Mouse (Mus musculus) CH12.LX (cell line): Measurements from ENCODE around the gene Gm45194. TPM values are rescaled to one million over a fixed set of nuclear protein-coding genes. Genes with fewer than 3 reads are reported as not detected.

Experiments
- DNase-seq: peaks from one replicate; pipeline ENCODE4 v3.0.0-alpha.2; 2013; ENCODE audit errors: extremely low read depth
- H3K27ac ChIP-seq: 2 replicates; pipeline ENCODE4 v1.5.1; 2012; ENCODE audit warnings: low read depth, mild to moderate bottlenecking, control low read depth, moderate library complexity; ENCODE audit not compliant: insufficient read depth
- H3K27me3 ChIP-seq: replicated peaks from 2 replicates; pipeline ENCODE3; 2012; ENCODE audit warnings: inconsistent platforms
- H3K36me3 ChIP-seq, 2 experiments: replicated peaks in 1 of 2; 2 replicates each; pipeline versions ENCODE3 to v1.6.1; 2012; ENCODE audit warnings: inconsistent platforms in 1 of 2, low read length in 1 of 2, mild to moderate bottlenecking in 1 of 2, mixed read lengths in 1 of 2, moderate library complexity in 1 of 2; ENCODE audit not compliant: control insufficient read depth in 1 of 2, insufficient read depth in 1 of 2
- H3K4me1 ChIP-seq, 2 experiments: 2 replicates each; pipeline ENCODE4 v1.6.1; 2012; ENCODE audit warnings: inconsistent platforms in 1 of 2, moderate library complexity in 1 of 2; ENCODE audit not compliant: insufficient read depth in 2 of 2, control insufficient read depth in 1 of 2
- H3K4me2 ChIP-seq: 2 replicates; pipeline ENCODE4 v1.6.1; 2012; ENCODE audit warnings: low read depth, mild to moderate bottlenecking, control low read depth; ENCODE audit not compliant: poor library complexity, insufficient read depth, severe bottlenecking
- H3K4me3 ChIP-seq, 3 experiments: fragments of 150-350 bp in 1 of 3; sonication (generic) in 1 of 3; replicated peaks in 1 of 3; 2 replicates each; pipeline versions ENCODE3 to v1.5.1; 2011 to 2012; ENCODE audit warnings: low read depth in 2 of 3, low read length in 2 of 3, mild to moderate bottlenecking in 2 of 3, moderate library complexity in 2 of 3, control low read depth in 1 of 3, improper control_type of control experiment in 1 of 3, inconsistent platforms in 1 of 3, mixed read lengths in 1 of 3; ENCODE audit not compliant: poor library complexity in 1 of 3
- H3K79me2 ChIP-seq: replicated peaks from 2 replicates; pipeline ENCODE4 v1.6.1; 2012; ENCODE audit warnings: mild to moderate bottlenecking, moderate library complexity; ENCODE audit not compliant: control insufficient read depth, poor library complexity, insufficient read depth, severe bottlenecking; ENCODE audit errors: extremely low read depth
- H3K9ac ChIP-seq: 2 replicates; pipeline ENCODE4 v1.6.1; 2012; ENCODE audit warnings: low read depth, mild to moderate bottlenecking, control low read depth, moderate library complexity; ENCODE audit not compliant: insufficient read depth
- H3K9me3 ChIP-seq: replicated peaks from 2 replicates; pipeline ENCODE3; 2012; ENCODE audit warnings: low read length, inconsistent platforms, mixed read lengths
- CHD2 ChIP-seq: IDR thresholded peaks from 2 replicates; pipeline ENCODE4 v1.6.1; 2011; ENCODE audit warnings: low read length, improper control_type of control experiment
- ELF1 ChIP-seq: IDR thresholded peaks from 2 replicates; pipeline ENCODE4 v1.6.1; 2014; ENCODE audit warnings: low read depth, mild to moderate bottlenecking, inconsistent platforms, low read length, improper control_type of control experiment
- EP300 ChIP-seq: IDR thresholded peaks from 2 replicates; pipeline ENCODE4 v1.6.1; 2011; ENCODE audit warnings: low read length, improper control_type of control experiment
- ETS1 ChIP-seq: conservative IDR thresholded peaks from 2 replicates; pipeline ENCODE4 v1.6.1; 2012; ENCODE audit warnings: low read depth, mild to moderate bottlenecking, inconsistent platforms, low read length, improper control_type of control experiment, moderate library complexity
- GABPA ChIP-seq: IDR thresholded peaks from 2 replicates; pipeline ENCODE4 v1.6.1; 2012; ENCODE audit warnings: low read depth, low read length, improper control_type of control experiment, inconsistent platforms; ENCODE audit not compliant: insufficient replicate concordance
- HCFC1 ChIP-seq: IDR thresholded peaks from 2 replicates; pipeline ENCODE4 v1.6.1; 2012; ENCODE audit warnings: low read depth, mild to moderate bottlenecking, inconsistent platforms, low read length, improper control_type of control experiment
- MAFK ChIP-seq: IDR thresholded peaks from 2 replicates; pipeline ENCODE4 v1.6.1; 2011; ENCODE audit warnings: low read length, improper control_type of control experiment; ENCODE audit not compliant: insufficient replicate concordance
- MAX ChIP-seq: IDR thresholded peaks from 2 replicates; pipeline ENCODE4 v1.6.1; 2011; ENCODE audit warnings: low read length, improper control_type of control experiment
- MXI1 ChIP-seq: IDR thresholded peaks from 2 replicates; pipeline ENCODE4 v1.6.1; 2011; ENCODE audit warnings: mild to moderate bottlenecking, low read depth, low read length, improper control_type of control experiment
- MYC ChIP-seq: IDR thresholded peaks from 2 replicates; pipeline ENCODE4 v1.6.1; 2011; ENCODE audit warnings: low read depth, mild to moderate bottlenecking, improper control_type of control experiment, low read length
- NELFE ChIP-seq: IDR thresholded peaks from 2 replicates; pipeline ENCODE4 v1.6.1; 2011; ENCODE audit warnings: low read depth, low read length, improper control_type of control experiment
- PAX5 ChIP-seq: IDR thresholded peaks from 2 replicates; pipeline ENCODE4 v1.6.1; 2012; ENCODE audit warnings: low read length, inconsistent platforms, mixed read lengths
- POLR2A ChIP-seq: IDR thresholded peaks from 2 replicates; pipeline ENCODE4 v1.6.1; 2011; ENCODE audit warnings: low read depth, mild to moderate bottlenecking, improper control_type of control experiment, low read length
- POLR2AphosphoS2 ChIP-seq: IDR thresholded peaks from 2 replicates; pipeline ENCODE4 v1.6.1; 2011; ENCODE audit warnings: low read depth, low read length, improper control_type of control experiment
- RCOR1 ChIP-seq: conservative IDR thresholded peaks from 2 replicates; pipeline ENCODE4 v1.6.1; 2012; ENCODE audit warnings: low read depth, mild to moderate bottlenecking, inconsistent platforms, low read length, improper control_type of control experiment
- SIN3A ChIP-seq: IDR thresholded peaks from 2 replicates; pipeline ENCODE4 v1.6.1; 2012; ENCODE audit warnings: low read length, improper control_type of control experiment, inconsistent platforms
- SMC3 ChIP-seq: IDR thresholded peaks from 2 replicates; pipeline ENCODE4 v1.6.1; 2011; ENCODE audit warnings: low read depth, low read length, improper control_type of control experiment
- TBP ChIP-seq: conservative IDR thresholded peaks from 2 replicates; pipeline ENCODE4 v1.6.1; 2011; ENCODE audit warnings: low read depth, low read length, improper control_type of control experiment
- TCF12 ChIP-seq: IDR thresholded peaks from 2 replicates; pipeline ENCODE4 v1.6.1; 2014; ENCODE audit warnings: low read depth, mild to moderate bottlenecking, inconsistent platforms, low read length, improper control_type of control experiment
- UBTF ChIP-seq: IDR thresholded peaks from 2 replicates; pipeline ENCODE4 v1.6.1; 2012; ENCODE audit warnings: low read depth, mild to moderate bottlenecking, inconsistent platforms, low read length, improper control_type of control experiment, moderate library complexity
- USF1 ChIP-seq: IDR thresholded peaks from 2 replicates; pipeline ENCODE4 v1.6.1; 2014; ENCODE audit warnings: low read depth, mild to moderate bottlenecking, inconsistent platforms, low read length, improper control_type of control experiment
- ZC3H11A ChIP-seq: IDR thresholded peaks from 2 replicates; pipeline ENCODE4 v1.6.1; 2012; ENCODE audit warnings: low read depth, mild to moderate bottlenecking, inconsistent platforms, low read length, improper control_type of control experiment
- ZMIZ1 ChIP-seq: IDR thresholded peaks from 2 replicates; pipeline ENCODE4 v1.6.1; 2012; ENCODE audit warnings: low read depth, mild to moderate bottlenecking, inconsistent platforms, low read length, improper control_type of control experiment
- dilution Hi-C: fragments of 300-500 bp; cut with MboI; formaldehyde crosslinking; loops from 2 replicates; pipeline ENCODE4 v1.14.3; 2020; ENCODE audit warnings: low sequenced_read_pairs; ENCODE audit not compliant: extremely low pct_unique_long_range_greater_than_20kb, extremely low pct_ligation_motif_present
- in situ Hi-C: fragments of 300-500 bp; cut with MboI; formaldehyde crosslinking; loops from 3 replicates; pipeline ENCODE4 v1.14.3; 2019; ENCODE audit warnings: low sequenced_read_pairs, low pct_ligation_motif_present, low pct_unique_long_range_greater_than_20kb, mixed read lengths
- polyA plus RNA-seq: library from polyadenylated mRNA; unstranded; fragments of >175 nt; gene quantifications from 2 replicates; pipeline ENCODE4 v1.2.1, GENCODE M21; 2012; ENCODE audit warnings: low read depth; ENCODE audit not compliant: insufficient read length
- total RNA-seq, 2 experiments: library from RNA; depleted of rRNA; stranded (reverse); fragments of 300-350 nt in 1 of 2; fragments of >200 nt in 1 of 2; gene quantifications; 2 replicates each; pipeline ENCODE4 v1.2.3; 2012 to 2014

Gm45194 gene
- total and polyA plus RNA-seq, 3 experiments = not detected

DNA sequence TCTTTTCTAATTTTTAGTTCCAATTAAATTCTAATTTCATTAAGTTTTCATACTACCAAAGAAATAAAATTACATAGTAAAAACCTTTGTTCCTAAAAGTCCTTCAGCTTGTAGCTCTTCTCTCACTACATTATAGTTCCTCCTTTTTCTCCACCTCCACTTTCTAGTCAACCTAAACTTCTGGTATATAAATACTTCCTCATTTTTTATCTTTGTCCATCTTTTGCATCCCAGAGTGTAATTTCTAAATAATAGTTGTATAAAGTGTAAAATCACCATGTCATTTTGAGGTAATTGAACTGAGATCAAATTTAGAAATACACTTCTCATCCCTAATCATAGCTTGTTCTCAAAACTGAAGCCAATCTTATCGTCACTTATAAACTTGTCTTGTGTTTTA is 351.7 kb downstream of the Gm45194 start:
- TF ChIP-seq HCFC1 (no peak), UBTF (no peak), SIN3A (no peak), ZC3H11A (no peak), MYC (no peak), TCF12 (no peak), MXI1 (no peak)
- TF ChIP-seq, all 38 proteins: peak for 0
- H3K9ac ChIP-seq = no peak overlapping the region
- no peak overlapping the region for H3K4me3 ChIP-seq
- H3K27me3 ChIP-seq = no peaks in the 10 kb centered on the region
- DNase-seq = no peak
- in situ Hi-C loops = no loop called here
- no peak overlapping the region for H3K4me2 ChIP-seq
- H3K27ac ChIP-seq = no peak overlapping the region
- no peaks in the 10 kb centered on the region for H3K4me1 ChIP-seq
- no peaks in the 10 kb centered on the region for H3K9me3 ChIP-seq
- dilution Hi-C loops = no loop called here
- no peaks in the 10 kb centered on the region for H3K79me2 ChIP-seq
- no peaks in the 10 kb centered on the region for H3K36me3 ChIP-seq

DNA sequence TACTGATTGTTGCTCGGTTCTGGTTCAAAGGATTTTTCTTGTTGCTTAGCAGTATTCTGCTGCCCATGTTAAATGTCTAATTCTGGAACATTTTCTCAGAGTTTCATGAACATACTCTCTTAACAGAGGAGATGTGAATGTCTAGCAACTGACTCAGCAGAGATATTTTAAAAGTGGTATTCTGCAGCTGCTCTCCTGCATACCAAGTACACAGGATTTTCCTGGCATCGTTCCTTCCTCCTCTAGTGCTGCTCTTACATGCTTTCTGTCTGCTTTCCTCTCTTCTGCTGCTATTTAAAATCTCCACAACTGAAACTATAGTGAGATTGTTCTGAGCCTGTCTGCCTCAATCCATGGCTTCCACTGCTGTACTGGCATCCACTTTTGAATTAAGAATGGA is 364.3 kb downstream of the Gm45194 start:
- H3K79me2 ChIP-seq = no peaks in the 10 kb centered on the region
- no peaks in the 10 kb centered on the region for H3K4me1 ChIP-seq
- TF ChIP-seq CHD2 (no peak), ETS1 (no peak), UBTF (no peak)
- TF ChIP-seq, all 38 proteins: peak for 0
- Histone ChIP-seq H3K9me3 (no peaks in the 10 kb centered on the region), H3K4me3 (no peak overlapping the region), H3K4me2 (no peak overlapping the region), H3K27me3 (no peaks in the 10 kb centered on the region), H3K27ac (no peak overlapping the region), H3K36me3 (no peaks in the 10 kb centered on the region), H3K9ac (no peak overlapping the region)
- no peak for DNase-seq
- in situ Hi-C loops = no loop called here
- dilution Hi-C loops = no loop called here

DNA sequence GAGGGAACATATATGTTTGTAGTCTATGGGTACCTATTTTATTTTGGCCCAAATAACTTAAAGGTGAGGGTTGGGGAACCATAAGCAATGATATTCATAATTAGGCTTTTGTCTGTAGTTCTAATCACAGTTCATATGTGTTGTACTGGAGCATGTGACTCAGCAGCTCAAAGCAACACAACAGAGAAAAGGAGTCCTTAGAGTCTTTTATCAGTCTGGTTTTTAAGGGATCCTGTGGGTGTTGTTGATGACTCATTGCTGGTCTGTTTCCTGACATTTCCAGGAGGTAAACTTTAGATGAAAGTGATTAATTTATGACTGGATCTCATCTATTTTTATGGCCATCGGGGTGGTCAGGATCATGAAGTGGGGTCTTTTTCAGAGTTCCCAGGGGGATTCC is 382.4 kb downstream of the Gm45194 start:
- Histone ChIP-seq H3K4me3 (no peak overlapping the region), H3K9me3 (no peaks in the 10 kb centered on the region), H3K79me2 (no peaks in the 10 kb centered on the region), H3K27ac (no peak overlapping the region), H3K27me3 (no peaks in the 10 kb centered on the region), H3K9ac (no peak overlapping the region), H3K4me1 (no peaks in the 10 kb centered on the region), H3K36me3 (no peaks in the 10 kb centered on the region), H3K4me2 (no peak overlapping the region)
- in situ Hi-C loops = no loop called here
- DNase-seq = no peak
- dilution Hi-C loops = no loop called here
- no peak for TF ChIP-seq SIN3A
- TF ChIP-seq CHD2 = no peak
- TF ChIP-seq TCF12 = no peak
- TF ChIP-seq MAFK = no peak
- TF ChIP-seq POLR2AphosphoS2 = no peak
- TF ChIP-seq MXI1 = no peak
- TF ChIP-seq EP300 = no peak
- TF ChIP-seq GABPA = no peak
- TF ChIP-seq POLR2A = no peak
- TF ChIP-seq NELFE = no peak
- TF ChIP-seq TBP = no peak
- TF ChIP-seq ELF1 = no peak
- TF ChIP-seq MAX = no peak
- no peak for TF ChIP-seq RCOR1
- no peak for TF ChIP-seq ZC3H11A
- TF ChIP-seq HCFC1 = no peak
- no peak for TF ChIP-seq USF1
- TF ChIP-seq SMC3 = no peak
- no peak for TF ChIP-seq ZMIZ1
- TF ChIP-seq PAX5 = no peak
